Mouse (Mus musculus): ENCODE results near the gene Ddost. TPM values are rescaled to one million over a fixed set of nuclear protein-coding genes. Genes with fewer than 3 reads are reported as not detected.

Ddost gene
- 277 and 359 TPM in 2 replicates for polyA plus RNA-seq (2012; rRNA removed; ENCODE audit: low replicate concordance)

DNA sequence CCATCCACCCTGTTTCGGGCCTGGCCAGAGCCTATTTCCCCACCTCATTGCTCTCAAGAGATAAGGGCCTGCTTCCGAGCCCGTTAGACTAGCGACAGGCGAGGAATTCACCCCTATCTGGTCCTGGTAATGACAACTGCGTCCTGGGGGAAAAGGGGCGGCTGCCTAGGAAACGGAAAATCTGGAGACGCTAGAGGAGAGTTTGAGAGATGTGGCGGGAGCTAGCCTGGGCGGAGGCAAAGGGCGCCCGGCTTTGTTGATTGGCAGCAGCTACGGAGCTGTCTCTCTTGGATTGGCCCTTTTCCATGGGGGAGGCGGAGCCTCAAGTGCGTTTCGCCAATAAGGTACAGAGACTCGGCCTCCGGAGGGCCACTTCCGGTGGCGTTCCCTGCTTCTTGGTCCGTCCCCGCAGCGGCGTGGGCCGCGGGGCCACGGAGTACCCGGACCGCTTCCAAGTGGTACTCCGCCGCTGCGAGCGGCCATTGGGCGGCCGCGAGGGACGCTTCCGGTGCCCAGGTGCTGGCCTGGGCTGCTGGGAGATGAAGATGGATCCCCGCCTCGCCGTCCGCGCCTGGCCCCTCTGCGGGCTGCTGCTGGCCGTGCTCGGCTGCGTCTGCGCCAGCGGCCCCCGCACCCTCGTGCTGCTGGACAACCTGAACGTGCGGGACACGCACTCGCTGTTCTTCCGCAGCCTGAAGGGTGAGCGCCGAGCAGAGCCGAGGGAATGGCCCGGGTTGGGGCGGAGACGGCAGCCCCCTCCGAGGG, at the start of gene Ddost:
Gene Ddost (plus strand): TSS at position 391 of the 765 bp plus-strand sequence.

DNA sequence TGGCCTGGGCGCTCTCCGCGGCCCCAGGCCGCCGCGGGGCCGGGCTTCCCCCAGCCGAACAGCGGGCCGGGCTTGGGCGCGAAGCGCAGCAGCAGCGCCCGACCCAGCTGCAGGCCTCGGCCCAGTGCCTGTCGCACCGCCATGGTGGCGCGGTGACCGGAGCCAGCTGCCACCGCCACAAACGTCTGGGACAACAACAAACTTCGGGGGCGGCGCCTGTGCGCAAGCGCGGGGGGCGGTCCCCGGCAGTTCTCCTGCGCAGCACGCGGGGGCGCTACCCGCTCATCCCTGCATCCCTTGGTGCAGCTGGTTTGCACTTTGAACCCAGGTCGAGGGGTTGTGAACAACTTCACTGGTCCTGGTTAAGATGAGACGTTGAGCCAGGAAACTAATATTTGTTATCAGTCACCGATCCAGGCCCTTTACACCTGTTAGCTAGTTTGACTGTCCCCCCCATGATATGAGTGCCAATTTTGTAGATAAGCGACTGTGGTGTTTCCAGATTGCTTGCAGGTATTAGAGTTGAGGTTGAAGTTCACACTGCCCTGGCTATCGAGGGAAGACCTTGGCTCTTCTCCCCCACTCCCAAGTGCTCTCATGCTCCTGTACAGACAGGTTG, 21.7 kb downstream of the Ddost start, which contains the start of gene Pink1:
Gene Pink1 (minus strand): TSS at position 231 of the 619 bp plus-strand sequence.

Other genes starting within 250 kb of the Ddost start
- gene Hp1bp3, start 88.4 kb upstream of the Ddost start, polyA plus RNA-seq (2012; rRNA removed; ENCODE audit: low replicate concordance): 16.3 and 16.8 TPM in 2 replicates
- 0.65 and 0.89 TPM in 2 replicates for gene Sh2d5, start 54.3 kb upstream of the Ddost start, polyA plus RNA-seq (2012; rRNA removed; ENCODE audit: low replicate concordance)
- gene Kif17, start 54.3 kb upstream of the Ddost start, polyA plus RNA-seq (2012; rRNA removed; ENCODE audit: low replicate concordance): 0.13 and 0.26 TPM in 2 replicates
- 108 and 186 TPM in 2 replicates for gene Pink1, start 21.6 kb downstream of the Ddost start, polyA plus RNA-seq (2012; rRNA removed; ENCODE audit: low replicate concordance)
- 576 and 630 TPM in 2 replicates for gene Cda, start 63.3 kb downstream of the Ddost start, polyA plus RNA-seq (2012; rRNA removed; ENCODE audit: low replicate concordance)
- 0.04 TPM in 1 of 2 replicates, not detected in the other for gene Fam43b, start 91.8 kb downstream of the Ddost start, polyA plus RNA-seq (2012; rRNA removed; ENCODE audit: low replicate concordance)
- 27.5 and 34.9 TPM in 2 replicates for gene Mul1, start 129.9 kb downstream of the Ddost start, polyA plus RNA-seq (2012; rRNA removed; ENCODE audit: low replicate concordance)
- gene Camk2n1, start 149.6 kb downstream of the Ddost start, polyA plus RNA-seq (2012; rRNA removed; ENCODE audit: low replicate concordance): 42.9 and 126 TPM in 2 replicates

Data from duodenum, adult 2 months (tissue).